Mouse (Mus musculus) ES-E14 (cell line): Measurements from ENCODE around the gene Nup35.

ENCODE experiments used
- CHD2 ChIP-seq: IDR thresholded peaks from 2 replicates; pipeline ENCODE4 v1.6.1; 2014; ENCODE audit warnings: mild to moderate bottlenecking, low read depth, low read length, inconsistent platforms
- HCFC1 ChIP-seq: IDR thresholded peaks from 2 replicates; pipeline ENCODE4 v1.6.1; 2012; ENCODE audit warnings: low read length, inconsistent platforms, borderline replicate concordance; ENCODE audit not compliant: insufficient read depth
- MAFK ChIP-seq: IDR thresholded peaks from 2 replicates; pipeline ENCODE4 v1.6.1; 2014; ENCODE audit warnings: mild to moderate bottlenecking, low read depth, low read length, inconsistent platforms; ENCODE audit not compliant: insufficient read depth

- TF ChIP-seq MAFK (no peak), CHD2 (no peak), HCFC1 (no peak)
Observed at GRCm38 (mm10) chr2:80621921-80622320, 4.9 kb downstream of the Nup35 start.
